Mouse (Mus musculus): ENCODE results near the gene Nfib. TPM values are rescaled to one million over a fixed set of nuclear protein-coding genes. Genes with fewer than 3 reads are reported as not detected.
A peak's percentile ranks its signal among the peaks of the same experiment; 100 is the strongest.

Gene Nfib
- 86.8 and 92.6 TPM in 2 replicates for polyA plus RNA-seq (2016; fragmentation: Nextera tagmentation; extraction: Ambion mirVana)

- H3K36me3 ChIP-seq = no peaks in the 10 kb centered on the region
- H3K4me3 ChIP-seq = peak within 1 kb of the TSS; percentile 11
- 51% methylated on average over 23 of the region's 23 CpGs for WGBS
- H3K4me2 ChIP-seq (replicated peaks) = peak within 1 kb of the TSS; percentile 34
- H3K4me1 ChIP-seq = peaks cover 57% of the 10 kb centered on the region
- peak within 1 kb of the TSS; percentile 17 for H3K27ac ChIP-seq
- H3K27me3 ChIP-seq = no peaks in the 10 kb centered on the region
- ATAC-seq (ENCODE audit: insufficient number of reproducible peaks, insufficient read depth, low FRiP score, low TSS enrichment) = no peak
- H3K9ac ChIP-seq = no peak within 1 kb of the TSS; the same call in 1 of the 2 replicates
- H3K9me3 ChIP-seq = no peaks in the 10 kb centered on the region
Measured at GRCm38 (mm10) chr4:82704841-82705794, at the start of gene Nfib. Nfib (minus strand) TSS chr4:82705750.

- no peak for ATAC-seq (ENCODE audit: insufficient number of reproducible peaks, insufficient read depth, low FRiP score, low TSS enrichment)
- Histone ChIP-seq H3K9me3 (no peaks in the 10 kb centered on the region), H3K36me3 (no peaks in the 10 kb centered on the region), H3K27me3 (no peaks in the 10 kb centered on the region), H3K27ac (no peak overlapping the region), H3K4me3 (no peak overlapping the region), H3K4me2 (replicated peaks) (no peak overlapping the region), H3K9ac (no peak overlapping the region), H3K4me1 (no peaks in the 10 kb centered on the region)
- WGBS = 64% methylated on average over 5 of the region's 5 CpGs
Measured at GRCm38 (mm10) chr4:82735764-82736163, 30.2 kb upstream of the Nfib start.

GRCm38 (mm10) chr4:82734765-82735481, 29.4 kb upstream of the Nfib start:
- H3K27ac ChIP-seq = no peak overlapping the region
- H3K27me3 ChIP-seq = no peaks in the 10 kb centered on the region
- no peaks in the 10 kb centered on the region for H3K36me3 ChIP-seq
- 67% methylated on average over 22 of the region's 22 CpGs for WGBS
- no peaks in the 10 kb centered on the region for H3K4me1 ChIP-seq
- no peak for ATAC-seq (ENCODE audit: insufficient number of reproducible peaks, insufficient read depth, low FRiP score, low TSS enrichment)
- H3K9ac ChIP-seq = no peak overlapping the region
- H3K9me3 ChIP-seq = no peaks in the 10 kb centered on the region
- H3K4me2 ChIP-seq (replicated peaks) = no peak overlapping the region
- H3K4me3 ChIP-seq = no peak overlapping the region

- Histone ChIP-seq H3K36me3 (no peaks in the 10 kb centered on the region), H3K4me2 (replicated peaks) (no peak overlapping the region), H3K27me3 (no peaks in the 10 kb centered on the region), H3K4me1 (no peaks in the 10 kb centered on the region), H3K9ac (no peak overlapping the region), H3K4me3 (no peak overlapping the region), H3K9me3 (no peaks in the 10 kb centered on the region), H3K27ac (no peak overlapping the region)
- WGBS = 49% methylated on average over 5 of the region's 5 CpGs
- ATAC-seq (ENCODE audit: insufficient number of reproducible peaks, insufficient read depth, low FRiP score, low TSS enrichment) = no peak
Measured at GRCm38 (mm10) chr4:82734348-82734747, 28.8 kb upstream of the Nfib start.

GRCm38 (mm10) chr4:82733636-82734035, 28.1 kb upstream of the Nfib start:
- Histone ChIP-seq H3K9me3 (no peaks in the 10 kb centered on the region), H3K27ac (no peak overlapping the region), H3K27me3 (no peaks in the 10 kb centered on the region), H3K4me3 (no peak overlapping the region), H3K9ac (no peak overlapping the region), H3K4me2 (replicated peaks) (no peak overlapping the region), H3K36me3 (no peaks in the 10 kb centered on the region), H3K4me1 (no peaks in the 10 kb centered on the region)
- no peak for ATAC-seq (ENCODE audit: insufficient number of reproducible peaks, insufficient read depth, low FRiP score, low TSS enrichment)
- WGBS = 70% methylated on average over 3 of the region's 3 CpGs

- 63% methylated on average over 5 of the region's 5 CpGs for WGBS
- Histone ChIP-seq H3K9me3 (no peaks in the 10 kb centered on the region), H3K4me2 (replicated peaks) (no peak overlapping the region), H3K27me3 (no peaks in the 10 kb centered on the region), H3K4me1 (no peaks in the 10 kb centered on the region), H3K4me3 (no peak overlapping the region), H3K27ac (0 out of 2 replicates have a peak overlapping the region, but pooled peaks have one; percentile 19), H3K36me3 (no peaks in the 10 kb centered on the region), H3K9ac (no peak overlapping the region)
- ATAC-seq (ENCODE audit: insufficient number of reproducible peaks, insufficient read depth, low FRiP score, low TSS enrichment) = no peak
Measured at GRCm38 (mm10) chr4:82730248-82730887, 24.8 kb upstream of the Nfib start.

GRCm38 (mm10) chr4:82724058-82724457, 18.5 kb upstream of the Nfib start:
- H3K4me1 ChIP-seq = no peaks in the 10 kb centered on the region
- no peaks in the 10 kb centered on the region for H3K36me3 ChIP-seq
- H3K4me2 ChIP-seq (replicated peaks) = no peak overlapping the region
- 0 out of 2 replicates have a peak, but pooled peaks have one; percentile 56 for ATAC-seq (ENCODE audit: insufficient number of reproducible peaks, insufficient read depth, low FRiP score, low TSS enrichment)
- H3K4me3 ChIP-seq = no peak overlapping the region
- H3K9me3 ChIP-seq = 0 out of 2 replicates have a peak, but pooled peaks cover 4% of the 10 kb centered on the region
- no peak overlapping the region for H3K27ac ChIP-seq
- 40% methylated on average over 10 of the region's 10 CpGs for WGBS
- no peak overlapping the region for H3K9ac ChIP-seq
- no peaks in the 10 kb centered on the region for H3K27me3 ChIP-seq

- H3K27ac ChIP-seq = no peak overlapping the region
- no peaks in the 10 kb centered on the region for H3K27me3 ChIP-seq
- H3K36me3 ChIP-seq = no peaks in the 10 kb centered on the region
- H3K9me3 ChIP-seq = 0 out of 2 replicates have a peak, but pooled peaks cover 4% of the 10 kb centered on the region
- WGBS = 81% methylated on average over 8 of the region's 8 CpGs
- no peak overlapping the region for H3K4me2 ChIP-seq (replicated peaks)
- H3K9ac ChIP-seq = no peak overlapping the region
- H3K4me1 ChIP-seq = no peaks in the 10 kb centered on the region
- no peak overlapping the region for H3K4me3 ChIP-seq
- no peak for ATAC-seq (ENCODE audit: insufficient number of reproducible peaks, insufficient read depth, low FRiP score, low TSS enrichment)
Measured at GRCm38 (mm10) chr4:82723048-82723447, 17.5 kb upstream of the Nfib start.

- no peaks in the 10 kb centered on the region for H3K36me3 ChIP-seq
- H3K27ac ChIP-seq = no peak overlapping the region
- H3K4me3 ChIP-seq = no peak overlapping the region
- no peak overlapping the region for H3K4me2 ChIP-seq (replicated peaks)
- 83% methylated on average over 2 of the region's 2 CpGs for WGBS
- H3K9ac ChIP-seq = no peak overlapping the region
- H3K9me3 ChIP-seq = 0 out of 2 replicates have a peak, but pooled peaks cover 4% of the 10 kb centered on the region
- no peaks in the 10 kb centered on the region for H3K27me3 ChIP-seq
- no peaks in the 10 kb centered on the region for H3K4me1 ChIP-seq
- ATAC-seq (ENCODE audit: insufficient number of reproducible peaks, insufficient read depth, low FRiP score, low TSS enrichment) = no peak
Measured at GRCm38 (mm10) chr4:82715833-82716232, 10.3 kb upstream of the Nfib start.

- no peak overlapping the region for H3K9ac ChIP-seq
- no peak overlapping the region for H3K4me2 ChIP-seq (replicated peaks)
- ATAC-seq (ENCODE audit: insufficient number of reproducible peaks, insufficient read depth, low FRiP score, low TSS enrichment) = no peak
- 85% methylated on average over 7 of the region's 7 CpGs for WGBS
- no peak overlapping the region for H3K27ac ChIP-seq
- H3K4me3 ChIP-seq = no peak overlapping the region
- no peaks in the 10 kb centered on the region for H3K27me3 ChIP-seq
- H3K4me1 ChIP-seq = peaks cover 25% of the 10 kb centered on the region; the same call in 1 of the 2 replicates
- H3K9me3 ChIP-seq = no peaks in the 10 kb centered on the region
- no peaks in the 10 kb centered on the region for H3K36me3 ChIP-seq
Measured at GRCm38 (mm10) chr4:82711611-82712295, 6.2 kb upstream of the Nfib start.

- Histone ChIP-seq H3K4me2 (replicated peaks) (no peak overlapping the region), H3K36me3 (no peaks in the 10 kb centered on the region), H3K4me1 (peaks cover 45% of the 10 kb centered on the region), H3K9ac (no peak overlapping the region), H3K4me3 (no peak overlapping the region), H3K27ac (no peak overlapping the region), H3K27me3 (no peaks in the 10 kb centered on the region), H3K9me3 (no peaks in the 10 kb centered on the region)
- ATAC-seq (ENCODE audit: insufficient number of reproducible peaks, insufficient read depth, low FRiP score, low TSS enrichment) = no peak
- WGBS = 65% methylated on average over 6 of the region's 6 CpGs
Measured at GRCm38 (mm10) chr4:82709666-82710065, 4.1 kb upstream of the Nfib start.

Data from embryonic facial prominence, embryonic 12.5 days (tissue).